Mouse (Mus musculus) testis, adult 2 months (tissue): ENCODE results near the gene Ank3.

Experiments
- CTCF ChIP-seq: fragments of 200-500 bp; IDR thresholded peaks from 2 replicates; pipeline ENCODE4 v1.5.1; 2012; ENCODE audit warnings: low read depth, mild to moderate bottlenecking, inconsistent platforms, low read length, moderate library complexity; ENCODE audit not compliant: control insufficient read depth, insufficient read depth, insufficient replicate concordance
- POLR2A ChIP-seq: fragments of 200-500 bp; IDR thresholded peaks from 2 replicates; pipeline ENCODE4 v1.6.1; 2012; ENCODE audit warnings: low read depth, mild to moderate bottlenecking, inconsistent platforms, low read length, moderate library complexity; ENCODE audit not compliant: control insufficient read depth

- TF ChIP-seq POLR2A (no peak), CTCF (no peak)
Measured at GRCm38 (mm10) chr10:69528746-69529145, 130.2 kb downstream of the Ank3 start.
